Mouse (Mus musculus) lung, adult 10 weeks (tissue): ENCODE measurements around the gene Cyb5rl. TPM values are rescaled to one million over a fixed set of nuclear protein-coding genes. Genes with fewer than 3 reads are reported as not detected.

Source experiments
- polyA plus RNA-seq: library from polyadenylated mRNA; stranded (reverse); fragments of 350-450 nt; fragmentation: Illumina TruSeq; extraction: RNeasy Lipid Tissue Mini Kit (QIAGEN cat#74804); gene quantifications from one replicate; pipeline ENCODE4 v1.2.3, GENCODE M21; 2014; ENCODE audit warnings: low read depth, low replicate concordance; ENCODE audit not compliant: insufficient read depth

The Cyb5rl gene
- 7.2 TPM for polyA plus RNA-seq

DNA sequence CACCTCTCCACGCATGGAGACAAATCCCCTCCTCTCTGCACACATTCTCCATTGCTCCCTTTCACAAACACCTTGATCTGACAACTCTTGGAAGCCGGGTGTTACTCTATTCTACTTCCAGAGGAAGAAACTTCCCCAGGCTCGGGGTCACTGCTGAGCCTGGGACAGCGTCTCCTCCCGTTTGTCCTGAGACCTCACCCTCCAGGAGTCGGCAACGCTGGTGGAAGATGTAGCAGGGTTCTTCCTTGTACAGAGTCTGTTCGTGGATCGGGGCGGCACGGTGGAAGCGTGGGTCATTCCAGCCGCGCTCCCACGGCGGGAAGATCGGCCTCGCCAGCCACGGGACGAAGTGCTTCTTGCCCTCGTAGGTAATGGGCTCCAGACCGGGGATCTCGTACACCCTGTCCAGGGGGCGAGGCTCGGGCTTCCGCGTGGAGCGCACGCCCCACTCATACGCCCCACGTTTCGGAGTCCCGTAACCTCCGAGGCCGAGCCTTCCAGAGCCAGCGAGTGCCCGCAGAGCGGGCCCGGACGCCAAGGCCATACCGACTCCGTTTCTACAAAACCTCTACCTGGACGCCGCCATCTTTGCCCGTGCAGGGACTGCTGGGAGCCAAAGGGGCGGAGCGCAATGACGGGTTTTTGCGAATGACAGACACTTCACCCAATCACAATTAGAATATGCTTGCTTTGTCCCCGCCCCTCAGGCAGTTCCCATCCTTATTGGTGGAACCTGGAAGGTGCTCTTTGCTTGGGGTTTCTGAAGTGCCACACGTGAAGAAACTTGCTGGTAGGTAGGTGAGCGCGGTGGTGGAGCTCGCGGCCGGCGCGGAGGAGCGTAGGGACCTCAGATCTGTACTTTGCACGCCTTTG, at the start of gene Cyb5rl, which contains the start of gene Mrpl37:
Gene Cyb5rl, plus strand, starts transcription at position 737 of the 873 bp plus-strand sequence.
Gene Mrpl37, minus strand, starts transcription at position 617 of the 873 bp plus-strand sequence.

DNA sequence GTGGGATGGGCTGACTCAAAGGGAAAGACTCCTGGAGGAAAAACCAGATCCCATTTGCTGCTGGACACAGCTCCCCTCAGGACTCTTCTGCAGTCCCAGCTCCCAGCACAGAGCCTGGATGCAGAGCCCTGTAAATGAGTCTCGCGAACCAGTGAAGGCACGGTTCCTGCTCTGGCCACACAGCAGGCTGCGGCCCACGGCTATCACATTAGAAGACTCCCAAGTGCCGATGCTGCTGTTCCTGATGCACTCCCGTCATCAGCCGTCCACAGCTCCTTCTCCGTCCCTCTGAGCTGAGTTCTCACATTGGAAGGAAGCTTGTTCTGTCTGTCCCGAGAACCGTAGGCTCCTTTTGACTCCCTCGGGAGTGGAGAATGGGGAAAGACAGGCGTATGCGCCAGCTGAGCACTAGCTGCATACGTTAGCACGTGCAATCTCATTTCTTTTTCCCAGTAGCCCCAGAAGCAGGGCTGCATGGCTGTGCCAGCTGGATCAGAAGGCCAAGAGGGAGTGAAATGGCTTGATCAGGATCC, 30.1 kb downstream of the Cyb5rl start, which contains the start of gene Cdcp2:
Gene Cdcp2, plus strand, starts transcription at position 51 of the 533 bp plus-strand sequence.

Other genes starting within 250 kb of the Cyb5rl start
- 19.8 TPM for gene Ssbp3, start 156.3 kb upstream of the Cyb5rl start, polyA plus RNA-seq
- gene Mrpl37, start 120 bp upstream of the Cyb5rl start, polyA plus RNA-seq, result 35.0 TPM
- not detected for gene Cdcp2, start 29.9 kb downstream of the Cyb5rl start, polyA plus RNA-seq
- gene Tmem59, start 111.4 kb downstream of the Cyb5rl start, polyA plus RNA-seq, result 358 TPM
- 11.5 TPM for gene Tceanc2, start 112.1 kb downstream of the Cyb5rl start, polyA plus RNA-seq
- gene Ldlrad1, start 142.2 kb downstream of the Cyb5rl start, polyA plus RNA-seq, result 10.0 TPM
- gene Lrrc42, start 186.5 kb downstream of the Cyb5rl start, polyA plus RNA-seq, result 17.8 TPM
- 35.7 TPM for gene Hspb11, start 186.6 kb downstream of the Cyb5rl start, polyA plus RNA-seq
- 0.45 TPM for gene Dio1, start 240.2 kb downstream of the Cyb5rl start, polyA plus RNA-seq
- 49.5 TPM for gene Yipf1, start 247.4 kb downstream of the Cyb5rl start, polyA plus RNA-seq